Mouse (Mus musculus): ENCODE measurements at regions not wholly inside any gene's neighbourhood (a gene's known extent, or its start where the extent isn't known, plus 50 kb on each side); places are given as distances from the start of the nearest gene placed in this dataset.

- no peak for TF ChIP-seq CTCF (IDR thresholded peaks at IDR 0.05)
- TF ChIP-seq EP300 (IDR thresholded peaks at IDR 0.05): no peak
Measured at GRCm38 (mm10) chr3:80081210-80081609, 196.9 kb downstream of the Fam198b start.

All from lung, postnatal 0 days (tissue).